Mouse (Mus musculus) heart, embryonic 14.5 days (tissue): ENCODE measurements at regions not wholly inside any gene's neighbourhood (a gene's known extent, or its start where the extent isn't known, plus 50 kb on each side); places are given as distances from the start of the nearest gene placed in this dataset.

Experiments used
- ATAC-seq: fragments of 200-750 bp; cut with Nextera tagmentation; 2 replicates; pipeline ENCODE4 v1.8.0; 2017; ENCODE audit warnings: low read depth, moderate TSS enrichment; ENCODE audit not compliant: insufficient number of reproducible peaks, insufficient read depth, low FRiP score
- H3K27ac ChIP-seq, 2 experiments: fragments of 200-500 bp in 1 of 2; fragments of 300-500 bp in 1 of 2; sonication (generic) in 1 of 2; replicated peaks in 1 of 2; 2 replicates each; pipeline ENCODE4 v1.5.1; 2012 to 2014; ENCODE audit warnings: low read depth in 2 of 2, low read length in 2 of 2, control low read depth in 1 of 2, mild to moderate bottlenecking in 1 of 2, mixed read lengths in 1 of 2; ENCODE audit not compliant: control insufficient read depth in 1 of 2, insufficient read depth in 1 of 2
- H3K27me3 ChIP-seq: fragments of 300-500 bp; sonication (generic); 2 replicates; pipeline ENCODE4 v1.6.1; 2014; ENCODE audit warnings: mild to moderate bottlenecking, low read length, control low read depth; ENCODE audit not compliant: control insufficient read depth, insufficient read depth
- H3K36me3 ChIP-seq: fragments of 300-500 bp; sonication (generic); 2 replicates; pipeline ENCODE4 v1.6.1; 2014; ENCODE audit warnings: mild to moderate bottlenecking, control low read depth, low read length, mixed read lengths; ENCODE audit not compliant: control insufficient read depth, insufficient read depth
- H3K4me1 ChIP-seq, 2 experiments: fragments of 200-500 bp in 1 of 2; fragments of 300-500 bp in 1 of 2; sonication (generic) in 1 of 2; 2 replicates each; pipeline ENCODE4 v1.6.1; 2012 to 2014; ENCODE audit warnings: low read length in 2 of 2, control low read depth in 1 of 2, mixed read lengths in 1 of 2; ENCODE audit not compliant: control insufficient read depth in 2 of 2, insufficient read depth in 2 of 2
- H3K4me2 ChIP-seq: fragments of 300-500 bp; sonication (generic); 2 replicates; pipeline ENCODE4 v1.6.1; 2014; ENCODE audit warnings: mild to moderate bottlenecking, low read length
- H3K4me3 ChIP-seq, 2 experiments: fragments of 200-500 bp in 1 of 2; fragments of 300-500 bp in 1 of 2; sonication (generic) in 1 of 2; 2 replicates each; pipeline ENCODE4 v1.5.1; 2012 to 2014; ENCODE audit warnings: low read length in 2 of 2, mild to moderate bottlenecking in 2 of 2, control low read depth in 1 of 2, low read depth in 1 of 2, moderate library complexity in 1 of 2; ENCODE audit not compliant: control insufficient read depth in 1 of 2, insufficient read depth in 1 of 2
- H3K9ac ChIP-seq: fragments of 300-500 bp; sonication (generic); 2 replicates; pipeline ENCODE4 v1.6.1; 2014; ENCODE audit warnings: mild to moderate bottlenecking, low read length
- H3K9me3 ChIP-seq: fragments of 300-500 bp; sonication (generic); 2 replicates; pipeline ENCODE4 v1.6.1; 2016; ENCODE audit warnings: low read length, control low read depth; ENCODE audit not compliant: control insufficient read depth
- WGBS: fragments of 180-500 bp; shearing (Covaris S2); extraction: QIAGEN DNeasy Blood & Tissue Kit; methylation state at CpG from one replicate; pipeline ENCODE4 v1.1.7; 2014; 5-methylcytosine and 5-hydroxymethylcytosine counted together

GRCm38 (mm10) chr12:25432796-25433195 is 335.9 kb upstream of the Id2 start:
- H3K27ac ChIP-seq = no peak overlapping the region
- H3K9ac ChIP-seq = no peak overlapping the region
- no peaks in the 10 kb centered on the region for H3K27me3 ChIP-seq
- H3K4me3 ChIP-seq = no peak overlapping the region
- ATAC-seq = no peak
- H3K4me1 ChIP-seq = peaks cover 3 to 7% of the 10 kb centered on the region in 2 experiments; a peak in 3 of 4 replicates
- WGBS = 74% methylated on average over 6 of the region's 6 CpGs
- H3K36me3 ChIP-seq = no peaks in the 10 kb centered on the region
- no peaks in the 10 kb centered on the region for H3K9me3 ChIP-seq
- H3K4me2 ChIP-seq = no peak overlapping the region

- ATAC-seq = no peak
- H3K27ac ChIP-seq = no peak overlapping the region
- no peak overlapping the region for H3K9ac ChIP-seq
- H3K9me3 ChIP-seq = no peaks in the 10 kb centered on the region
- H3K4me3 ChIP-seq = no peak overlapping the region
- 88% methylated on average over 4 of the region's 4 CpGs for WGBS
- H3K4me2 ChIP-seq = no peak overlapping the region
- H3K36me3 ChIP-seq = no peaks in the 10 kb centered on the region
- H3K27me3 ChIP-seq = no peaks in the 10 kb centered on the region
- peaks cover 0 to 5% of the 10 kb centered on the region in 2 experiments; a peak in 1 of 4 replicates for H3K4me1 ChIP-seq
These were observed 334.0 kb upstream of the Id2 start for GRCm38 (mm10) chr12:25430911-25431310.

GRCm38 (mm10) chr12:25427911-25428642 is 331.1 kb upstream of the Id2 start:
- H3K4me3 ChIP-seq = no peak overlapping the region
- H3K9me3 ChIP-seq = no peaks in the 10 kb centered on the region
- no peak overlapping the region for H3K9ac ChIP-seq
- H3K4me2 ChIP-seq = no peak overlapping the region
- no peaks in the 10 kb centered on the region for H3K27me3 ChIP-seq
- peaks cover 0 to 5% of the 10 kb centered on the region in 2 experiments; a peak in 1 of 4 replicates for H3K4me1 ChIP-seq
- H3K27ac ChIP-seq = no peak overlapping the region
- H3K36me3 ChIP-seq = no peaks in the 10 kb centered on the region
- ATAC-seq = peak; percentile 47; the same call in 1 of the 2 replicates
- 56% methylated on average over 11 of the region's 11 CpGs for WGBS

GRCm38 (mm10) chr12:25417336-25417735 is 320.4 kb upstream of the Id2 start:
- H3K27ac ChIP-seq = no peak overlapping the region
- no peaks in the 10 kb centered on the region for H3K27me3 ChIP-seq
- no peaks in the 10 kb centered on the region for H3K36me3 ChIP-seq
- H3K4me2 ChIP-seq = no peak overlapping the region
- no peak overlapping the region for H3K4me3 ChIP-seq
- no peak for ATAC-seq
- H3K9me3 ChIP-seq = peaks cover 8% of the 10 kb centered on the region
- 85% methylated on average over 4 of the region's 4 CpGs for WGBS
- no peak overlapping the region for H3K9ac ChIP-seq
- peaks cover 0 to 2% of the 10 kb centered on the region in 2 experiments; a peak in 1 of 4 replicates for H3K4me1 ChIP-seq

- WGBS = 71% methylated on average over 3 of the region's 3 CpGs
- H3K4me1 ChIP-seq = peaks cover 0 to 2% of the 10 kb centered on the region in 2 experiments; a peak in 1 of 4 replicates
- no peak overlapping the region for H3K4me2 ChIP-seq
- H3K9me3 ChIP-seq = peaks cover 15% of the 10 kb centered on the region
- H3K4me3 ChIP-seq = no peak overlapping the region
- H3K9ac ChIP-seq = no peak overlapping the region
- no peaks in the 10 kb centered on the region for H3K36me3 ChIP-seq
- H3K27ac ChIP-seq = no peak overlapping the region
- no peaks in the 10 kb centered on the region for H3K27me3 ChIP-seq
- ATAC-seq = no peak
These were observed 319.6 kb upstream of the Id2 start for GRCm38 (mm10) chr12:25416571-25416970.

- WGBS = 61% methylated on average over 3 of the region's 3 CpGs
- H3K27me3 ChIP-seq = no peaks in the 10 kb centered on the region
- H3K9ac ChIP-seq = no peak overlapping the region
- no peak overlapping the region for H3K27ac ChIP-seq
- ATAC-seq = no peak
- H3K4me1 ChIP-seq = peaks cover 0 to 2% of the 10 kb centered on the region in 2 experiments; a peak in 1 of 4 replicates
- no peak overlapping the region for H3K4me3 ChIP-seq
- peaks cover 15% of the 10 kb centered on the region for H3K9me3 ChIP-seq
- H3K4me2 ChIP-seq = no peak overlapping the region
- H3K36me3 ChIP-seq = no peaks in the 10 kb centered on the region
These were observed 318.7 kb upstream of the Id2 start for GRCm38 (mm10) chr12:25415641-25416040.

GRCm38 (mm10) chr12:25415232-25415631 is 318.3 kb upstream of the Id2 start:
- Histone ChIP-seq H3K27ac (no peak overlapping the region), H3K36me3 (no peaks in the 10 kb centered on the region), H3K4me3 (no peak overlapping the region), H3K4me1 (peaks cover 0 to 2% of the 10 kb centered on the region in 2 experiments; a peak in 1 of 4 replicates), H3K9me3 (peaks cover 15% of the 10 kb centered on the region), H3K27me3 (no peaks in the 10 kb centered on the region), H3K9ac (no peak overlapping the region), H3K4me2 (no peak overlapping the region)
- WGBS = 41% methylated on average over 2 of the region's 2 CpGs
- no peak for ATAC-seq

GRCm38 (mm10) chr12:25407301-25407700 is 310.4 kb upstream of the Id2 start:
- no peak for ATAC-seq
- peaks cover 7% of the 10 kb centered on the region for H3K9me3 ChIP-seq
- no peaks in the 10 kb centered on the region for H3K4me1 ChIP-seq
- H3K4me2 ChIP-seq = no peak overlapping the region
- no peaks in the 10 kb centered on the region for H3K27me3 ChIP-seq
- 84% methylated on average over 2 of the region's 2 CpGs for WGBS
- no peaks in the 10 kb centered on the region for H3K36me3 ChIP-seq
- no peak overlapping the region for H3K27ac ChIP-seq
- no peak overlapping the region for H3K4me3 ChIP-seq
- H3K9ac ChIP-seq = no peak overlapping the region
